Mouse (Mus musculus) liver, adult 2 months (tissue): ENCODE measurements around the gene Nek8.

ENCODE experiments used
- CTCF ChIP-seq: fragments of 200-500 bp; IDR thresholded peaks from 2 replicates; pipeline ENCODE4 v1.5.1; 2011; ENCODE audit warnings: low read depth, low read length, control low read depth
- POLR2A ChIP-seq: fragments of 200-500 bp; IDR thresholded peaks from 2 replicates; pipeline ENCODE4 v1.6.1; 2011; ENCODE audit warnings: low read length, control low read depth; ENCODE audit not compliant: insufficient read depth; ENCODE audit errors: extremely low read depth

DNA sequence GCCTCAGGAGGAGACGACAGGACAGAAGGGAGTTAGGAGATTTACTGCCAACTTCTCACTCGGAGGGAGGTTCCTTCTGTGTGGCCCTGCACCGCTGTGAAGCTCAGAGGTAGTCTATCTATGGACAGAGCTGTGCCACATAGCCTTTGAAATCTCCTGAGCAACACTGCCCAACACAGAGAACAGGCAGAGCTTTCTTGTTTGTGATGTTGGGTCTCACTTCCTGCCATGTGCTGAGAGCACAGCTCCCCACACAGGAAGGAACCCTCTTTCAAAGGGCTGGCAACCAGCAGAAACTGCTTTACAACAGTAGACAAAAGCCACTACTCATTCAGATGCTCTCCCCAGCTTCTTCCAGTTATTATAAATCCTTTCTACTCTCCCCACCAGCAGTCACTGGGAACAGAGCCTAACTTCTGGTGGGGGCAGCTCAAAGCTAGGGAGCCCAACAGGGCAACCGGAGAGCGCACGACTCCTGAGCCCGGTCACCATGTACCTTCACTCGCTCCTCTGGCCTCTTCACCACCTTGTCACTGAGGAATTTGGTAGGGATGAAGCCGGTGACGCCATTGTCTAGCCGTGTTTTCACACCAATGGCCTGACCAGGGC lies 39.3 kb upstream of the Nek8 start:
- no peak for TF ChIP-seq CTCF
- TF ChIP-seq POLR2A, result no peak
